Mouse (Mus musculus) right cerebral cortex, postnatal 14 days (tissue): ENCODE results near the gene Ttc8.

Source experiments
- DNase-seq: peaks from one replicate; pipeline ENCODE4 v3.0.0; 2022

The Ttc8 gene

GRCm38 (mm10) chr12:98974157-98974804 is 53.9 kb downstream of the Ttc8 start:
- no peak for DNase-seq

DNA sequence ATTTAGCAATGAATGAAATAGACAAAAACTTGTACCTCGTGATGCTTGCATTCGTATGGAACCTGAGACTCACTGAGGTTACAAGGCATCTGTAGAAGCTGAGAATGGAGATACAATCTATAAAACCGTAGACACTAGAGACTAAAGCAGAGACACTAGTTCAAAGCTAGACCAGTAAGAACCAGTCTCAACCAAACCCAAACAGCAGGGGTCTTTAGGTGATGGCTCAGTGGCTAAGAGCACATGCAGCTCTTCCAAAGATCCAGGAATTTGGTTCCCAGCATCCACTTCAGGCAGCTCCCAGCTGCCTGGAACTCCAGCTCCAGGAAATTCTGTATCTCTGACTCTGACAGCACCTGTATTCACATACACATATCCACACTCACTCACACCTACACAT is 60.7 kb downstream of the Ttc8 start:
- no peak for DNase-seq

DNA sequence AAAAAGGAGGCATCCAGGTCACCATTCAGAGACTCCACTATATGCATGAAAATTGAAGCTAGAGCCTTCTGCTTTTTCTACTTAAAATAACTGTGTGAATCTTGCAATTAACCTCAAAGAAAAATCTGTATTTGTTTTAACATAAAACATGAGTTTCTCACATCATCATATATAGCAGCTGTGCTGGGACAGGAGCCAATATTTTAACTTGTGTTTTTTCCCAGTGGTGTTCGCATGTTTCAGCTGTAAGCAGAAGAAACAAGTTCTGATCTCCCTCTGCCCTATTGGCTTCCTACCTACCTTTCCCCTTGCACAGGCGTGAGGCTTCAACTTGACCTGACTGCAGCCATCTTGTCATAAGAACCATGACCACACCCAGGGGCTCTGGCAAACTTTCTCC is 64.4 kb downstream of the Ttc8 start:
- DNase-seq = no peak

DNA sequence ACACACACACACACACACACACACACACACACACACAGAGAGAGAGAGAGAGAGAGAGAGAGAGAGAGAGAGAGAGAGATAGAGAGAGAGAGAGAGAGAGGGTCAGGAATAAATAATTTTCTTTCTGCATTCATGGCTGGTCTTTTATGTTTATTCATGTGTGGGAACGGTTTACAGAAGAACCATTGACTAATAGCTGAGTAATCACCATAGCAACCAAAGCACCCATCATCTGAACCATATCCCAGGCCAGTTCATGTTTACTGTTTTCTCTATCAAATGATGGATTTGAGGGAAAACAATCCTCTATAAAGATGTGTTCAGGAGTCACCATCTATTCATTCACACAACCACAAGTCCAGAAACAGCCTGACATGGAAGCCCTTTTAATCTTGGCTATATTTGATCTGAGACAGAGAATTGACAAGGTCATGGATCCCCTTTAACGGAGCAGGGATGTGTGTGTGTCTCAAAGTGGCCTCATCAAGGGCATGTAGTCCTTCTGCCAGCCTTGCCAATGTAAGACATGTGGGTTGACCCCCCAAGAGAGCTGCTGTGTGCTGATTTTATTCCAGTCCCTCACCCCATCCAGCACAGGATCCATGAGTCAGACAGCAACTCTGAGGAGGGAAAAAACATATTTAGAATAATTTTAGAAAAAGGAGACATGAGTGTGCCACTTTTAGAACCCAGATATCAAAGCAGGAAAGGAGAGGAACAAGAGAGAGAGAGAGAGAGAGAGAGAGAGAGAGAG is 70.9 kb downstream of the Ttc8 start:
- no peak for DNase-seq

GRCm38 (mm10) chr12:98991830-98992216 is 71.4 kb downstream of the Ttc8 start:
- no peak for DNase-seq

- DNase-seq = no peak
Observed at GRCm38 (mm10) chr12:98993736-98994135, 73.4 kb downstream of the Ttc8 start.

GRCm38 (mm10) chr12:98994366-98994765 is 74.0 kb downstream of the Ttc8 start:
- DNase-seq = no peak

GRCm38 (mm10) chr12:98995881-98996280 is 75.5 kb downstream of the Ttc8 start:
- DNase-seq = no peak

DNA sequence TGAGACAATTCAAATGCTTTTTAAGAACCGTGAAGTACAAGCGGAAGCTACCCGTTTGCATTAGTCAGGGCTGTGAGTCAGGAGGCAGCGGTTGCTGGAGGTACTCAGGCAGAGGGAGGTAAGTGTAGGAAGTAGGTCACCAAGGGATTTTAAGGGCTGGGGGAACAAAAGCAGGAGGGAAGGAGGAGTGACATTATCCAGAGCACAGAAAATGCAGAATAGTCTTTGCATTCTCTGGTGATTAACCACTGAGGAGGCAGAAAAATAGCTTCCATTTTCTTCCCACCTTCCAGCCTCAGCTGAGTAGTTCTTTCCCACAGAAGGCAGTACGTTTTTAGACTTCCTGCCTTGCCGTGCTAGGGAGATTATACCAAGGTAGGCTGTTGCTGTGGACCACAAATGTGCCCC is 76.2 kb downstream of the Ttc8 start:
- no peak for DNase-seq

DNA sequence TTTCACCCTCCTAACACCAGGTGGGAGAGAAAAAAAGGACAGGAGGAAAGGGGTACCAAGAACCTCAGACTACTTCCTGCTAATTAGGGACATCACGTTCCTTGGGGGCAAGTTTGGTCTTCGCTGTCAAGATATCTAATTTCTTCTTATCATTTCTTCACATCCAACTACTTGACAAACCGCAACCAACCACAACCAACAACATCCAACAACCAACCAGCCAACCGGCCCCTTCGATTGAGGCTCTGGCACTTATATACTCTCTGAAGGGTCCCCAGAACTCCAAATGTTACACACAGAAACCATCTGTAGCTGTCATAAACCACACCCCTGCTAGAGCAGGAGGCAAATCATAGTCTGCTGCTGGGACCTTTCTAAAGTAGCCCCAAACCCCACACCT is 76.7 kb downstream of the Ttc8 start:
- no peak for DNase-seq

- DNase-seq = no peak
Observed at GRCm38 (mm10) chr12:98998662-98999428, 78.5 kb downstream of the Ttc8 start.

DNA sequence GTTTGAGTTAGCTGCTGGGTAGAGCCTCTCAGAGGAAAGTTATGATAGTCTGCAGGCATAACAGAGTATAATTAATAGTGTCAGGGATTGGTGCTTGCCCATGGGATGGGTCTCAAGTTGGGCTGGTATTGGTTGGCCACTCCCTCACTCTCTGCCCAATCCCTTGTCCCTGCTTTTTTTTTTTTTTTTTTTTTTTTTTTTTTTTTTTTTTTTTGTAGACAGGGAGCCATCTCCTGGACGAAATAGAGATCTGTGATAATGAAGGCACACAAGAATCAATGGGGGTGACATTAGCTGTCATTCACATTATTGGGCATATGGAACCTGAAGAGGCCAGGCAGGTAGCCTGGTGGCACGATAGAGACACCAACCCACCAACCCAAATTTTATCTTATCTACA is 79.9 kb downstream of the Ttc8 start:
- DNase-seq = no peak

DNA sequence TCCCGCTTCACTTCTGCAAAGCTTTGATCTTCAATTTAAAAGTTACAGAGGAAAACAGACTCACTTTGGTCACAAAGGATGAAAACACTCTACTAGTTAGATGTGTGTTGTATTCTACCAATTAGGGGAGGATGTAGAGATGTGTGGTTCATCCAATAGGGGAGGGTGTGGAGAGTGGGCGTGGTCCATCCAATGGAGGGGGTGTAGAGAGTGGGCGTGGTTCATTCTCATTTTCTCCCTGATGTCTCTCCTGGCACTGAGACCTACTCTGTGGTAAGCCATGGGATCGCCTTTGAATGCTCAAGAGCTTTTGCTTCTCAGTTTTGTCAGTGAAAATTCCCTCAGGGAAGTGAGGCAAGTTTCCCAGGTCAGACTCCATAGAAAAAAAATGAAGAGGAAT is 82.7 kb downstream of the Ttc8 start:
- DNase-seq = no peak

DNA sequence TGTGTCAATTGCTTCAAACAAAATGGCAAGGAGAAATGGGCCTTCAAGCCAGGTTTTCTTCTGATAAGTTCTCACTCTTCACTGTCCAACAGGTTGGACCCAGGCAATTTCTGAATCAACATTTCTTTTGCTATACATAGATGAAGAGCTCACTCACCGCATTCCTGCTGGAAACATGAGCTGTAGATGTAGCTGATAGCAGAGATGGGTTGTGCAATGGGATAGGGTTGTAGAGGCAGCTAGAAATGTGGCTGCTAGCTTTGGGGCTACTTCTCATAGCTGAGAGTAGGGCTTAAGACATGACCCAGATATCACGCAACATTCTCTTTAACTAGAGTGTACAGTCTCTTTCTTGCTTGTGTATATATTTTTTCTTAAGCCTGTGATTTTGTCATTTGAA is 84.4 kb downstream of the Ttc8 start:
- no peak for DNase-seq

DNA sequence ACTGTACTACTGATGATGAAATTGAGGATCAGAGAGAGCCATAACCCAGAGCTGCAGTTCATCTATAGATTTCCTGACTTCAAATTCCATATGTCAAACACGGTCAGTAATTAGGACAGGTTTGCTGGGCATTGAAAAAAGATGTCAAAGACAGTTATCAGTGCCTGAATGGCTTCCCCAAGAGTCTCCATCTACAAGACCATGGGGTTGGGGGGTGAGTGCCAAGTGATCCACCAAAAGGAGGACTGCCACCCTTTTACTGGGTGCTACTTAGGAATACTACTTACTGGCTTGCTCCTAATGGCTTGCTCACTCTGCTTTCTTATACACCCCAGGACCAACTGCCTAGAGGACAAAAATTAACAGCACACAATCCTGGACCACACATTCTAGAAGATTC is 88.4 kb downstream of the Ttc8 start:
- no peak for DNase-seq

DNA sequence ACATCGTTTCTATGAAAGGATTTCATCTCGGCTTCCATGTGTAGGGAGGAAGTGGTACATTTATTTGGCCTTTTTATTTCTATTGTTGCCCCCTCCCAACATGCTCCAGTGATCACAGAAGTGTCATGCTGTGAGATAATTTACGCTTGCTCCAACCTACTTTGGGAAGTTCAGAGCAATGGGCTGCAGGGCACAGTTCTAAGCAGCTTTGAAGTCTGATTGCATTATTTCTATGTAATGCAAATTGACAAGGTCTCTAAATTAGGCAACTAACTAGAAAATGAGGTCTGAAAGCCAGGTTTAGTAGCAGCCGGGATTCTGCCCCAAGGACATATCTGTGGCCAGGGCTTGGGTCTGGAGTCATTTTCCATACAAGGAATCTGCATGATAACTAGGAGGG is 89.1 kb downstream of the Ttc8 start:
- no peak for DNase-seq

DNA sequence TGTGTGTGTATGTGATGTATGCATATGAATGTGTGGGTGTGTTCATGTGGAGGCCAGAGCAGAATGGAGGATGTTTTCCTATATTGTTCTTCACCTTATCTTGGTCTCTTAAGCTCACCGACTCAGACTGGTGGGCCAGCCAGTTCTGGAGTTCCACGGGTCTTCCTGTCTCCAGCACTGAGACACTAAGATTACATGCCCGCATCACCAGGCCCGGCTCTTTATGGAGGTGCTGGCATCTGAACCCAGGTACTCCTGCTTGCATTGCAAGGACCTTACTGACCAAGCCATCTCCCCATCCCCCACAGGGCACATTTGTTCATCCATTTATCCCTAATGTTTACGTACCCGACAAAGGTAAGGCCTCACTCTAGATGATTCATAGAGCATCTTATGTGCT is 89.7 kb downstream of the Ttc8 start:
- no peak for DNase-seq

- no peak for DNase-seq
Observed at GRCm38 (mm10) chr12:99011161-99011861, 90.9 kb downstream of the Ttc8 start.

- no peak for DNase-seq
Observed at GRCm38 (mm10) chr12:99015870-99016269, 95.5 kb downstream of the Ttc8 start.

GRCm38 (mm10) chr12:99024430-99024960 is 104.1 kb downstream of the Ttc8 start:
- DNase-seq = no peak

DNA sequence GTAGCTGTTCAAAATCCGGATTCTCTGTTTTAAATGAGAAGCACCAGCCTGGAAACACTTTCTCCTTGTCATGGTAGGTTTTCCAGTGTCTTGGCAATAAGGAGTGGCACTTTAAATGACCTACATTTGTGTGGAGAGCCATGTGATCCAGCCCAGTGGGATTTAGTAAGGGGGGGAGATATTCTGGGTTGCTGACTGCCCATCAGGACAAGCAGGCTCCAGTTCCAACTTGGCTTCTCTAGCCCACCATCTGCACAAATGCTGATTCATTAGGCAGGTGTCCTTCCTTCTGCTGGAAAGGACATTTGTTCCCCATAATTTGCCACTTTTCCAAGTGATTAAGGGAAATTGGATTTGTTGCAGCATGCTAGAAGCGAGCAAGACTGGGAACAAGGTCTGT is 105.9 kb downstream of the Ttc8 start:
- DNase-seq = no peak

GRCm38 (mm10) chr12:99028665-99029064 is 108.3 kb downstream of the Ttc8 start:
- no peak for DNase-seq

DNA sequence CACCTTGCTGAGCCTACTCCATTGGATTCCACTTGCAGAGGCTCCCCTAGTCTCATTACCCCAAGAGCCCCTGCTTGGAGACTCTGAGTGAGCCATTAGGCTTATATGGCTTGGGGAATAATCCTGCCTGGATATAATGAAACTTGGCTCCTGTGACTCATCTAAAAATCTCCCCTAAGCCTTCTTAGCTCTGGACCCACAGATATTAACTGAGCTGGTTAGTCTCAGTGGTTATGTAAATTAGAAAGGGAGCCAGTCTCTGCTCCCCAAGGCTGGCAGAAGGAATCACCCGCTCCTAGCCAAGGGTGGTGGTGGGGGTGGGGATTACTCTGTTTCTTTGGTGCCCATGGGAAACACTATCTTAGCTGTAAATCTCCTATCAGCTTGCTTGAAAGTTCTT is 109.6 kb downstream of the Ttc8 start:
- no peak for DNase-seq
